Mouse (Mus musculus) kidney, embryonic 14.5 days (tissue): ENCODE measurements around the gene Gata2. TPM values are rescaled to one million over a fixed set of nuclear protein-coding genes. Genes with fewer than 3 reads are reported as not detected.

Experiments used
- ATAC-seq: fragments of 200-750 bp; cut with Nextera tagmentation; 2 replicates; pipeline ENCODE4 v1.8.0; 2017; ENCODE audit warnings: moderate number of reproducible peaks, mild to moderate bottlenecking, moderate TSS enrichment, moderate library complexity; ENCODE audit not compliant: low FRiP score, low TSS enrichment
- H3K27ac ChIP-seq: fragments of 300-500 bp; sonication (generic); 2 replicates; pipeline ENCODE4 v1.5.1; 2014; ENCODE audit warnings: low read depth, mild to moderate bottlenecking, low read length, moderate library complexity, mixed read lengths
- H3K27me3 ChIP-seq: fragments of 300-500 bp; sonication (generic); 2 replicates; pipeline ENCODE4 v1.6.1; 2014; ENCODE audit warnings: mild to moderate bottlenecking, low read length; ENCODE audit not compliant: control insufficient read depth, insufficient read depth
- H3K36me3 ChIP-seq: fragments of 300-500 bp; sonication (generic); 2 replicates; pipeline ENCODE4 v1.6.1; 2014; ENCODE audit warnings: low read length, mixed read lengths; ENCODE audit not compliant: control insufficient read depth, insufficient read depth
- H3K4me1 ChIP-seq: fragments of 300-500 bp; sonication (generic); 2 replicates; pipeline ENCODE4 v1.6.1; 2014; ENCODE audit warnings: low read length, mixed read lengths; ENCODE audit not compliant: control insufficient read depth, insufficient read depth
- H3K4me2 ChIP-seq: fragments of 300-500 bp; sonication (generic); replicated peaks from 2 replicates; pipeline ENCODE4 v1.6.1; 2014; ENCODE audit warnings: low read depth, mild to moderate bottlenecking, low read length
- H3K4me3 ChIP-seq: fragments of 300-500 bp; sonication (generic); 2 replicates; pipeline ENCODE4 v1.5.1; 2014; ENCODE audit warnings: mild to moderate bottlenecking, low read length
- H3K9ac ChIP-seq: fragments of 300-500 bp; sonication (generic); 2 replicates; pipeline ENCODE4 v1.6.1; 2014; ENCODE audit warnings: low read depth, mild to moderate bottlenecking, low read length, moderate library complexity
- H3K9me3 ChIP-seq: fragments of 300-500 bp; sonication (generic); 2 replicates; pipeline ENCODE4 v1.6.1; 2016; ENCODE audit warnings: low read length; ENCODE audit not compliant: control insufficient read depth
- WGBS: fragments of 180-500 bp; shearing (Covaris S2); extraction: QIAGEN DNeasy Blood & Tissue Kit; methylation state at CpG from one replicate; pipeline ENCODE4 v1.1.7; 2014; 5-methylcytosine and 5-hydroxymethylcytosine counted together
- polyA plus RNA-seq: library from polyadenylated mRNA; unstranded; fragments of >200 nt; fragmentation: Nextera tagmentation; extraction: Ambion mirVana; gene quantifications from 2 replicates; pipeline ENCODE4 v1.2.1, GENCODE M21; 2014

The Gata2 gene
- polyA plus RNA-seq, 1 experiment from 2014 or later: 44.6 TPM

GRCm38 (mm10) chr6:88232221-88232620 is 38.5 kb downstream of the Gata2 start:
- no peak overlapping the region for H3K9ac ChIP-seq
- H3K4me3 ChIP-seq: no peak overlapping the region
- no peak for ATAC-seq
- peaks cover 12% of the 10 kb centered on the region for H3K27me3 ChIP-seq
- 44% methylated on average over 6 of the region's 6 CpGs for WGBS
- no peaks in the 10 kb centered on the region for H3K36me3 ChIP-seq
- H3K4me1 ChIP-seq: peaks cover 12% of the 10 kb centered on the region
- no peak overlapping the region for H3K4me2 ChIP-seq
- no peaks in the 10 kb centered on the region for H3K9me3 ChIP-seq
- H3K27ac ChIP-seq: no peak overlapping the region

DNA sequence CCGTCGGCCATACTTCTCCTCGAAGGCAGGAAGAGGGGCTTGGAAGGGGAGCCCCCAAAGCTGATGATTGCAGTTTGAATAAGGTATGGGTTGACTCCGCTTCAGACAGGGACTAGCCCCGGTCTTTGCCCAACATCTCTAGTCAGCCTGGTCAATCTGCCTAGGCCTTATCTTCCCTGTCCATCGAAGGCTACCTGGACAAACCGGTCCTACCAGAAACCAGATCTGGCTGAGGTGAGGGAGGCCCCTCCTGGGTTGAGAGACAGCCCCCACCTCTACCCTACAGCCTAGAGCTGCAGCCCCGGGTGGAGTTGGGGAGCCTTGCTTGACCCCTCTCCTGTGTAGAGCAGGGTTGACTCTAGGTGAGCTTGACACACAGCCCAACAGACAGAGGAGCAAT is 40.3 kb downstream of the Gata2 start:
- peaks cover 12% of the 10 kb centered on the region for H3K27me3 ChIP-seq
- peak overlapping the region; percentile 6; the same call in 1 of the 2 replicates for H3K27ac ChIP-seq
- ATAC-seq: peak; percentile 37

GRCm38 (mm10) chr6:88235461-88235860 is 41.8 kb downstream of the Gata2 start:
- Histone ChIP-seq H3K4me3 (no peak overlapping the region), H3K27me3 (peaks cover 12% of the 10 kb centered on the region), H3K36me3 (no peaks in the 10 kb centered on the region), H3K9me3 (no peaks in the 10 kb centered on the region), H3K27ac (no peak overlapping the region), H3K4me2 (no peak overlapping the region), H3K4me1 (peaks cover 8% of the 10 kb centered on the region), H3K9ac (no peak overlapping the region)
- ATAC-seq: no peak
- 25% methylated on average over 8 of the region's 8 CpGs for WGBS

More for the DNA sequence above, 40.3 kb downstream of the Gata2 start:
- Histone ChIP-seq H3K36me3 (no peaks in the 10 kb centered on the region), H3K4me1 (peaks cover 11% of the 10 kb centered on the region), H3K9ac (no peak overlapping the region), H3K9me3 (no peaks in the 10 kb centered on the region), H3K4me2 (no peak overlapping the region), H3K4me3 (no peak overlapping the region)
- WGBS: 75% methylated on average over 8 of the region's 8 CpGs

DNA sequence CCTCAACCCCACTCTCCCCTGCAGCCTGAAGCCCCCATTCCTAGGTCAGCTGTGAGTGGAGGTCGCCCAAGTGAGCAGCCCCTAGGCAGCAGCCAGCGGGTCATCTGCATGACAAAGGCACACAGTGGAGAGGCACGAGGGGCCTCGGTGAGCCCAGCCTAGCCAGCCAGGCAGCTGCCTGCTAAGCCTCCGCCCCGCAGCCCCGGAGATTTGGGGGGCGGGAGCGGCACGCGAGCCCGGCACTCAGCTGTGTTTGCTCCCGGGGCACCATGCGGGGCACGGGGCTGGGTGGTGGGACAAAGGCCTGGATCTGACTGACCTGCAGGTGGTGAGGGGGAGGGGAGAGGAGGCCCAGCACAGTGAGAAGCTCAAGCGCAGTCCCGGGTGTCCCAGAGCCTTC is 42.3 kb downstream of the Gata2 start:
- Histone ChIP-seq H3K36me3 (no peaks in the 10 kb centered on the region), H3K4me1 (peaks cover 8% of the 10 kb centered on the region), H3K27ac (no peak overlapping the region), H3K4me3 (no peak overlapping the region; the same call in 1 of the 2 replicates), H3K4me2 (peak overlapping the region; percentile 17), H3K27me3 (peaks cover 12% of the 10 kb centered on the region), H3K9ac (no peak overlapping the region), H3K9me3 (no peaks in the 10 kb centered on the region)
- ATAC-seq: no peak
- WGBS: 1% methylated on average over 16 of the region's 17 CpGs

GRCm38 (mm10) chr6:88236513-88236912 is 42.8 kb downstream of the Gata2 start:
- Histone ChIP-seq H3K9ac (no peak overlapping the region), H3K4me1 (peaks cover 8% of the 10 kb centered on the region), H3K36me3 (no peaks in the 10 kb centered on the region), H3K4me2 (no peak overlapping the region), H3K27ac (no peak overlapping the region), H3K27me3 (peaks cover 12% of the 10 kb centered on the region), H3K4me3 (no peak overlapping the region), H3K9me3 (no peaks in the 10 kb centered on the region)
- whole genome bisulfite sequencing: 19% methylated on average over 7 of the region's 7 CpGs
- no peak for ATAC-seq

- Histone ChIP-seq H3K27ac (no peak overlapping the region), H3K9me3 (no peaks in the 10 kb centered on the region), H3K4me1 (no peaks in the 10 kb centered on the region), H3K9ac (no peak overlapping the region), H3K27me3 (no peaks in the 10 kb centered on the region), H3K4me3 (no peak overlapping the region), H3K4me2 (no peak overlapping the region), H3K36me3 (no peaks in the 10 kb centered on the region)
- WGBS: 2% methylated on average over 15 of the region's 15 CpGs
- ATAC-seq: peak; percentile 85
Measured at GRCm38 (mm10) chr6:88242604-88243003, 48.9 kb downstream of the Gata2 start.

GRCm38 (mm10) chr6:88249231-88249630 is 55.5 kb downstream of the Gata2 start:
- no peak overlapping the region for H3K4me2 ChIP-seq
- no peaks in the 10 kb centered on the region for H3K27me3 ChIP-seq
- WGBS: 89% methylated on average over 1 of the region's 1 CpGs
- no peak overlapping the region for H3K27ac ChIP-seq
- ATAC-seq: no peak
- no peaks in the 10 kb centered on the region for H3K4me1 ChIP-seq
- no peak overlapping the region for H3K9ac ChIP-seq
- H3K9me3 ChIP-seq: no peaks in the 10 kb centered on the region
- no peak overlapping the region for H3K4me3 ChIP-seq
- H3K36me3 ChIP-seq: no peaks in the 10 kb centered on the region; the same call in 1 of the 2 replicates

GRCm38 (mm10) chr6:88251396-88251795 is 57.7 kb downstream of the Gata2 start:
- H3K9ac ChIP-seq: no peak overlapping the region
- no peak overlapping the region for H3K4me3 ChIP-seq
- no peaks in the 10 kb centered on the region for H3K9me3 ChIP-seq
- H3K27me3 ChIP-seq: no peaks in the 10 kb centered on the region
- 94% methylated on average over 1 of the region's 1 CpGs for WGBS
- no peak overlapping the region for H3K4me2 ChIP-seq
- no peaks in the 10 kb centered on the region; the same call in 1 of the 2 replicates for H3K36me3 ChIP-seq
- no peak overlapping the region for H3K27ac ChIP-seq
- no peak for ATAC-seq
- H3K4me1 ChIP-seq: no peaks in the 10 kb centered on the region

DNA sequence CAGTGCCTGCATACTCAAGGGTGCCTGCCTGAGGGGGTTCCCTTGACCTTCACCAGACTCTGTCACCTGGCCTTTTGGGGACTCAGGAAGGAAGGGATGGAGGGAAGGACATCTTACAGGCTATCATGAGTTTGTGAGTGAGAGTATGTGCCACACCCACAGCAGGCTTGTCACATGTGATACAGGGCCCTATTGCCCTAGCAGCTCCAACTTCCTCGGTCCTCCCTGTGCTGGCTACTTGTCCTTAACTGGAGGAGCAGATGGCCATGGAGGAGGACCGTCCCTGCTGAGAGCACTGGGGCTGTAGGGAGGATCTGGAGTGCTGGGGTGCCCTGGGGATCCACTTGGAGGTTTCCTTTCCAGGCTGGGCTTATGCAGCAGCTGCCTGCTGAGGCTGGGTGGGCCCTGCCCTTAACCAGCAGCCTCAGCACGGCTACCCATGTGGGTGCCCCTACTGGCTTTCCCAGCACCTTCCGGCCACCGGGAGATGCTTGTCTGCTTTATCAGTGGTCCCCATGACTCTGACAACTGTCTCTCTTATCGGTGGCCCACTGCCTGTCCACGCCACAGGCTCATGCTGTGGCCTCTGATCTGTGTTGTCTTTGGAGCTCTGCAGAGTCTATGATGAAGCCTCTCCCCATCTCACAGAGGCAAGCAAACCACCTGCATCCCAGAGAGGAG is 58.2 kb downstream of the Gata2 start:
- Histone ChIP-seq H3K27ac (no peak overlapping the region), H3K4me1 (no peaks in the 10 kb centered on the region), H3K4me3 (no peak overlapping the region), H3K27me3 (no peaks in the 10 kb centered on the region), H3K9me3 (no peaks in the 10 kb centered on the region), H3K4me2 (no peak overlapping the region), H3K9ac (no peak overlapping the region), H3K36me3 (no peaks in the 10 kb centered on the region; the same call in 1 of the 2 replicates)
- WGBS: 75% methylated on average over 7 of the region's 7 CpGs
- no peak for ATAC-seq
